In genomic region chr1:133129471-133130221, GRCm38 (mm10) we compare ENCODE assay signal across 8 mouse cellular contexts. TPM values are rescaled to one million over a fixed set of nuclear protein-coding genes. Genes with fewer than 3 reads are reported as not detected.
DNase-seq lines count a peak whose midpoint lies in the region; ATAC-seq lines count a peak whose summit lies in the region.

No protein-coding gene starts in this region.

- H3K9ac ChIP-seq in intestine, embryonic 15.5 days, result no peak overlapping the region
- no peak overlapping the region for H3K9ac ChIP-seq in midbrain, embryonic 13.5 days (replicated peaks)

- 35% methylated on average over 16 of the region's 16 CpGs for WGBS in intestine, embryonic 15.5 days
- 13% methylated on average over 16 of the region's 16 CpGs for WGBS in midbrain, embryonic 13.5 days

- no peak for ATAC-seq in intestine, embryonic 15.5 days
- no peak for ATAC-seq in midbrain, embryonic 13.5 days

- peak overlapping the region; percentile 99 for H3K27ac ChIP-seq in intestine, embryonic 15.5 days
- peak overlapping the region; percentile 95 for H3K27ac ChIP-seq in midbrain, embryonic 13.5 days

- H3K9me3 ChIP-seq in intestine, embryonic 15.5 days, result no peaks in the 10 kb centered on the region
- H3K9me3 ChIP-seq in midbrain, embryonic 13.5 days, result no peaks in the 10 kb centered on the region

- peaks cover 6% of the 10 kb centered on the region; the same call in 1 of the 2 replicates for H3K4me1 ChIP-seq in intestine, embryonic 15.5 days (replicated peaks)
- peaks cover 39% of the 10 kb centered on the region for H3K4me1 ChIP-seq in midbrain, embryonic 13.5 days (replicated peaks)

- no peaks in the 10 kb centered on the region for H3K27me3 ChIP-seq in intestine, embryonic 15.5 days (replicated peaks)
- H3K27me3 ChIP-seq in midbrain, embryonic 13.5 days, result no peaks in the 10 kb centered on the region

- no peaks in the 10 kb centered on the region for H3K36me3 ChIP-seq in intestine, embryonic 15.5 days
- H3K36me3 ChIP-seq in midbrain, embryonic 13.5 days, result no peaks in the 10 kb centered on the region; the same call in 1 of the 2 replicates

- H3K4me3 ChIP-seq in intestine, embryonic 15.5 days (replicated peaks), result no peak overlapping the region
- H3K4me3 ChIP-seq in midbrain, embryonic 13.5 days (replicated peaks), result no peak overlapping the region

- peak; percentile 26 for DNase-seq in adrenal gland, postnatal 14 days
- DNase-seq in adrenal gland, adult 8-10 months, result no peak
- DNase-seq in A20 (ENCODE audit: low read depth, low spot score), result peak; percentile 89
- DNase-seq in embryo, embryonic 11 days, result peak; percentile 42
- no peak for DNase-seq in ovary, adult 18-20 months (ENCODE audit: low spot score)
- DNase-seq in cerebellum, postnatal 10 days, result no peak

- peak overlapping the region; percentile 57 for H3K4me2 ChIP-seq in intestine, embryonic 15.5 days (replicated peaks)
- peak overlapping the region; percentile 5 for H3K4me2 ChIP-seq in midbrain, embryonic 13.5 days (replicated peaks)

RNA-seq across cellular contexts. Expression of gene Ppp1r15b, which starts 1.3 kb away (rescaled TPM):
- 84.9 and 95.0 TPM in 2 replicates for total RNA-seq in adrenal gland, postnatal 14 days (2021)
- 10 to 100 TPM; 67.1 to 80.6 (median 71.1) TPM for total RNA-seq in adrenal gland, adult 8-10 months (2022)
- 46.7 and 46.9 TPM in 2 replicates for polyA plus RNA-seq in intestine, embryonic 15.5 days (2015; fragmentation: Nextera tagmentation; extraction: Ambion mirVana)
- polyA plus RNA-seq in midbrain, embryonic 13.5 days (2015; fragmentation: Nextera tagmentation; extraction: Ambion mirVana), result 33.2 and 34.3 TPM in 2 replicates

RNA-seq across cellular contexts. Expression of gene Plekha6, which starts 34.4 kb away (rescaled TPM):
- total RNA-seq in adrenal gland, postnatal 14 days (2021), result 15.4 and 21.6 TPM in 2 replicates
- total RNA-seq in adrenal gland, adult 8-10 months (2022), result 10 to 100 TPM; 16.1 to 56.7 (median 33.1) TPM
- polyA plus RNA-seq in intestine, embryonic 15.5 days (2015; fragmentation: Nextera tagmentation; extraction: Ambion mirVana), result 13.7 and 15.3 TPM in 2 replicates
- polyA plus RNA-seq in midbrain, embryonic 13.5 days (2015; fragmentation: Nextera tagmentation; extraction: Ambion mirVana), result 25.4 and 28.5 TPM in 2 replicates

Comparison
In these comparisons a context has a peak if more than half of its experiments do, and no peak if none do; other contexts are left out.
1. DNase-seq: peak in adrenal gland, postnatal 14 days (single experiment), A20 (single experiment) and embryo, embryonic 11 days (single experiment); none in adrenal gland, adult 8-10 months (single experiment), ovary, adult 18-20 months (single experiment) and cerebellum, postnatal 10 days (0 of 2).